Mouse (Mus musculus) bone marrow, adult 2 months (tissue): ENCODE measurements around the gene 2810021J22Rik. TPM values are rescaled to one million over a fixed set of nuclear protein-coding genes. Genes with fewer than 3 reads are reported as not detected.

Experiments
- H3K27ac ChIP-seq: fragments of 200-500 bp; 2 replicates; pipeline ENCODE4 v1.5.1; 2012; ENCODE audit warnings: low read depth, mild to moderate bottlenecking, control low read depth, inconsistent platforms, low read length; ENCODE audit not compliant: control insufficient read depth, poor library complexity, insufficient read depth
- H3K4me1 ChIP-seq: fragments of 200-500 bp; 2 replicates; pipeline ENCODE4 v1.6.1; 2011; ENCODE audit warnings: low read length; ENCODE audit not compliant: control insufficient read depth, insufficient read depth
- H3K4me3 ChIP-seq: fragments of 200-500 bp; replicated peaks from 2 replicates; pipeline ENCODE3; 2011; ENCODE audit warnings: mild to moderate bottlenecking, low read depth, low read length, control low read depth; ENCODE audit not compliant: control insufficient read depth
- CTCF ChIP-seq: fragments of 200-500 bp; IDR thresholded peaks from 2 replicates; pipeline ENCODE4 v1.5.1; 2011; ENCODE audit warnings: low read length, control low read depth; ENCODE audit not compliant: control insufficient read depth, insufficient read depth
- POLR2A ChIP-seq: fragments of 200-500 bp; IDR thresholded peaks from 2 replicates; pipeline ENCODE4 v1.6.1; 2011; ENCODE audit warnings: low read depth, mild to moderate bottlenecking, control low read depth, low read length, borderline replicate concordance; ENCODE audit not compliant: control insufficient read depth
- WGBS: fragments of 180-500 bp; shearing (Covaris S2); methylation state at CpG from one replicate; pipeline ENCODE4 v1.1.7; 2018; 5-methylcytosine and 5-hydroxymethylcytosine counted together
- polyA plus RNA-seq: library from polyadenylated mRNA; stranded (reverse); fragments of >200 nt; gene quantifications from 2 replicates; pipeline ENCODE4 v1.2.4, GENCODE M21; 2011; ENCODE audit warnings: low replicate concordance; ENCODE audit not compliant: missing spikeins, insufficient read depth, insufficient read length

2810021J22Rik gene
- polyA plus RNA-seq, 1 experiment: 5.5 TPM

GRCm38 (mm10) chr11:58931576-58931975 lies 64.6 kb downstream of the 2810021J22Rik start:
- no peak overlapping the region for H3K27ac ChIP-seq
- 66% methylated on average over 4 of the region's 4 CpGs for WGBS
- no peak for TF ChIP-seq POLR2A
- no peak for TF ChIP-seq CTCF
- no peak overlapping the region for H3K4me3 ChIP-seq
- H3K4me1 ChIP-seq: no peaks in the 10 kb centered on the region; the same call in 1 of the 2 replicates

Other genes starting within 250 kb of the 2810021J22Rik start
- not detected in 2 replicates for gene Olfr323, start 236.7 kb upstream of the 2810021J22Rik start, polyA plus RNA-seq
- gene Trim58, start 226.8 kb upstream of the 2810021J22Rik start, polyA plus RNA-seq: 24.8 and 27.5 TPM in 2 replicates
- gene Olfr322, start 208.4 kb upstream of the 2810021J22Rik start, polyA plus RNA-seq: 0.77 TPM in 1 of 2 replicates, not detected in the other
- not detected in 2 replicates for gene Olfr320, start 186.1 kb upstream of the 2810021J22Rik start, polyA plus RNA-seq
- gene Olfr319, start 168.1 kb upstream of the 2810021J22Rik start, polyA plus RNA-seq: not detected in 2 replicates
- gene Olfr318, start 143.2 kb upstream of the 2810021J22Rik start, polyA plus RNA-seq: not detected in 2 replicates
- gene Olfr317, start 128.0 kb upstream of the 2810021J22Rik start, polyA plus RNA-seq: not detected in 2 replicates
- gene Olfr316, start 114.5 kb upstream of the 2810021J22Rik start, polyA plus RNA-seq: not detected in 2 replicates
- gene Olfr315, start 94.0 kb upstream of the 2810021J22Rik start, polyA plus RNA-seq: not detected in 2 replicates
- gene Olfr314, start 84.3 kb upstream of the 2810021J22Rik start, polyA plus RNA-seq: not detected in 2 replicates
- not detected in 2 replicates for gene Fam183b, start 65.3 kb upstream of the 2810021J22Rik start, polyA plus RNA-seq
- gene Olfr313, start 52.2 kb upstream of the 2810021J22Rik start, polyA plus RNA-seq: not detected in 2 replicates
- not detected in 2 replicates for gene Olfr312, start 38.0 kb upstream of the 2810021J22Rik start, polyA plus RNA-seq
- not detected in 2 replicates for gene Olfr311, start 28.0 kb upstream of the 2810021J22Rik start, polyA plus RNA-seq
- 1.4 and 1.6 TPM in 2 replicates for gene Gm12258, start 20.1 kb upstream of the 2810021J22Rik start, polyA plus RNA-seq
- 8.4 and 10.2 TPM in 2 replicates for gene Zfp39, start 37.0 kb downstream of the 2810021J22Rik start, polyA plus RNA-seq
- 65.1 and 93.5 TPM in 2 replicates for gene Btnl10, start 50.7 kb downstream of the 2810021J22Rik start, polyA plus RNA-seq
- gene Rnf187, start 71.7 kb downstream of the 2810021J22Rik start, polyA plus RNA-seq: 108 and 135 TPM in 2 replicates
- 18.8 and 22.9 TPM in 2 replicates for gene Hist3h2ba, start 81.7 kb downstream of the 2810021J22Rik start, polyA plus RNA-seq
- gene Hist3h2a, start 87.5 kb downstream of the 2810021J22Rik start, polyA plus RNA-seq: 22.9 and 25.6 TPM in 2 replicates
- 0.29 TPM in 1 of 2 replicates, not detected in the other for gene Trim17, start 87.5 kb downstream of the 2810021J22Rik start, polyA plus RNA-seq
- gene Trim11, start 110.9 kb downstream of the 2810021J22Rik start, polyA plus RNA-seq: 37.2 and 67.8 TPM in 2 replicates